In genomic region chr6:95594239-95594638, GRCm38 (mm10) we compare ENCODE assay signal across 12 mouse cellular contexts.
DNase-seq lines count a peak whose midpoint lies in the region; ATAC-seq and TF ChIP-seq lines count a peak whose summit lies in the region.
"Had no signal": no experiment of that assay in that cellular context is flagged by ENCODE, and none has a peak within 500 bp of the region (broad histone marks: within the 10 kb centered on the region; RNA-seq: fewer than 3 reads in every experiment).

No protein-coding gene starts in this region.

- H3K9me3 ChIP-seq in hindbrain, postnatal 0 days (ENCODE audit: low read length), result no peaks in the 10 kb centered on the region
- no peaks in the 10 kb centered on the region for H3K9me3 ChIP-seq in hindbrain, embryonic 11.5 days (ENCODE audit: control insufficient read depth, low read length)
- no peaks in the 10 kb centered on the region for H3K9me3 ChIP-seq in stomach, postnatal 0 days (ENCODE audit: control insufficient read depth, low read length)
- H3K9me3 ChIP-seq: heart, embryonic 10.5 days had no signal

- peak overlapping the region; percentile 22; the same call in 1 of the 2 replicates for H3K27ac ChIP-seq in hindbrain, postnatal 0 days
- H3K27ac ChIP-seq in hindbrain, embryonic 11.5 days (ENCODE audit: low read depth, low read length), result no peak overlapping the region
- no peak overlapping the region for H3K27ac ChIP-seq in stomach, postnatal 0 days (replicated peaks)
- H3K27ac ChIP-seq: heart, embryonic 10.5 days had no signal

- peak; percentile 70; the same call in 1 of the 2 replicates for ATAC-seq in hindbrain, postnatal 0 days
- ATAC-seq in hindbrain, embryonic 11.5 days (ENCODE audit: low FRiP score), result no peak
- no peak for ATAC-seq in stomach, postnatal 0 days (ENCODE audit: low FRiP score, low TSS enrichment)
- no peak for ATAC-seq in inflammation-experienced regulatory T-cells, adult 6 months
- ATAC-seq: liver, postnatal 0 days had no signal

- TF ChIP-seq EP300 in stomach, postnatal 0 days (optimal IDR thresholded peaks at IDR 0.05), result no peak

- no peak overlapping the region for H3K4me3 ChIP-seq in hindbrain, postnatal 0 days (ENCODE audit: low read length)
- H3K4me3 ChIP-seq in hindbrain, embryonic 11.5 days (ENCODE audit: low read depth, low read length), result no peak overlapping the region
- no peak overlapping the region for H3K4me3 ChIP-seq in stomach, postnatal 0 days (ENCODE audit: low read depth, low read length)
- H3K4me3 ChIP-seq: heart, embryonic 10.5 days had no signal

- no peaks in the 10 kb centered on the region for H3K36me3 ChIP-seq in hindbrain, postnatal 0 days (ENCODE audit: insufficient read depth, low read length)
- H3K36me3 ChIP-seq in hindbrain, embryonic 11.5 days (ENCODE audit: control insufficient read depth, insufficient read depth, low read length), result no peaks in the 10 kb centered on the region
- 0 out of 2 replicates have a peak, but pooled peaks cover 3% of the 10 kb centered on the region for H3K36me3 ChIP-seq in stomach, postnatal 0 days (ENCODE audit: control insufficient read depth, insufficient read depth, low read length)

- no peak overlapping the region for H3K9ac ChIP-seq in hindbrain, postnatal 0 days (replicated peaks; ENCODE audit: low read length)
- no peak overlapping the region for H3K9ac ChIP-seq in hindbrain, embryonic 11.5 days (ENCODE audit: low read depth, low read length)
- no peak overlapping the region for H3K9ac ChIP-seq in stomach, postnatal 0 days (ENCODE audit: low read length)
- H3K9ac ChIP-seq: liver, postnatal 0 days had no signal

- no peaks in the 10 kb centered on the region for H3K27me3 ChIP-seq in hindbrain, postnatal 0 days (ENCODE audit: insufficient read depth, low read length)
- no peaks in the 10 kb centered on the region for H3K27me3 ChIP-seq in hindbrain, embryonic 11.5 days (ENCODE audit: control insufficient read depth, insufficient read depth, low read length)
- H3K27me3 ChIP-seq in stomach, postnatal 0 days (ENCODE audit: control insufficient read depth, insufficient read depth, low read length), result no peaks in the 10 kb centered on the region

- WGBS in hindbrain, postnatal 0 days, result 65% methylated on average over 4 of the region's 4 CpGs
- 89% methylated on average over 4 of the region's 4 CpGs for WGBS in hindbrain, embryonic 11.5 days
- WGBS in stomach, postnatal 0 days, result 59% methylated on average over 4 of the region's 4 CpGs

- DNase-seq in cerebellum, postnatal 14 days, result peak; percentile 67 to 68
- DNase-seq in cerebellum, adult 18-20 months, result no peak
- DNase-seq in hindbrain, postnatal 0 days (ENCODE audit: low spot score), result peak; percentile 66
- DNase-seq in hindbrain, embryonic 11.5 days (ENCODE audit: low spot score), result no peak
- DNase-seq in ovary, adult 18-20 months (ENCODE audit: low spot score), result peak; percentile 13
- DNase-seq in ovary, postnatal 14 days (ENCODE audit: low spot score), result no peak
- DNase-seq in stomach, postnatal 0 days (ENCODE audit: low spot score), result peak; percentile 46
- DNase-seq: adrenal gland, postnatal 14 days; liver, postnatal 0 days had no signal

- TF ChIP-seq CTCF in hindbrain, postnatal 0 days (IDR thresholded peaks at IDR 0.05; ENCODE audit: low read depth), result no peak
- TF ChIP-seq CTCF in stomach, postnatal 0 days (IDR thresholded peaks at IDR 0.05; ENCODE audit: low read depth), result no peak

- H3K4me1 ChIP-seq in hindbrain, postnatal 0 days (ENCODE audit: insufficient read depth, low read length), result no peaks in the 10 kb centered on the region
- no peaks in the 10 kb centered on the region for H3K4me1 ChIP-seq in hindbrain, embryonic 11.5 days (replicated peaks; ENCODE audit: control insufficient read depth, insufficient read depth, low read length)
- no peaks in the 10 kb centered on the region for H3K4me1 ChIP-seq in stomach, postnatal 0 days (replicated peaks; ENCODE audit: control insufficient read depth, insufficient read depth)

- H3K4me2 ChIP-seq in hindbrain, postnatal 0 days (ENCODE audit: low read depth, low read length), result no peak overlapping the region
- no peak overlapping the region for H3K4me2 ChIP-seq in hindbrain, embryonic 11.5 days (replicated peaks; ENCODE audit: low read depth, low read length)
- H3K4me2 ChIP-seq in stomach, postnatal 0 days (replicated peaks; ENCODE audit: low read depth), result no peak overlapping the region
- H3K4me2 ChIP-seq: midbrain, embryonic 11.5 days had no signal

Comparison
In these comparisons a context has a peak if more than half of its experiments do, and no peak if none do; other contexts are left out.
1. DNase-seq: peak in cerebellum, postnatal 14 days (2 of 2), hindbrain, postnatal 0 days (single experiment), ovary, adult 18-20 months (single experiment) and stomach, postnatal 0 days (single experiment); none in cerebellum, adult 18-20 months (0 of 2), hindbrain, embryonic 11.5 days (single experiment) and ovary, postnatal 14 days (single experiment).